Mouse (Mus musculus): ENCODE data around the gene Syn3. TPM values are rescaled to one million over a fixed set of nuclear protein-coding genes. Genes with fewer than 3 reads are reported as not detected.

Gene Syn3
- polyA plus RNA-seq, 1 experiment from 2014 or later = 3.7 TPM

DNA sequence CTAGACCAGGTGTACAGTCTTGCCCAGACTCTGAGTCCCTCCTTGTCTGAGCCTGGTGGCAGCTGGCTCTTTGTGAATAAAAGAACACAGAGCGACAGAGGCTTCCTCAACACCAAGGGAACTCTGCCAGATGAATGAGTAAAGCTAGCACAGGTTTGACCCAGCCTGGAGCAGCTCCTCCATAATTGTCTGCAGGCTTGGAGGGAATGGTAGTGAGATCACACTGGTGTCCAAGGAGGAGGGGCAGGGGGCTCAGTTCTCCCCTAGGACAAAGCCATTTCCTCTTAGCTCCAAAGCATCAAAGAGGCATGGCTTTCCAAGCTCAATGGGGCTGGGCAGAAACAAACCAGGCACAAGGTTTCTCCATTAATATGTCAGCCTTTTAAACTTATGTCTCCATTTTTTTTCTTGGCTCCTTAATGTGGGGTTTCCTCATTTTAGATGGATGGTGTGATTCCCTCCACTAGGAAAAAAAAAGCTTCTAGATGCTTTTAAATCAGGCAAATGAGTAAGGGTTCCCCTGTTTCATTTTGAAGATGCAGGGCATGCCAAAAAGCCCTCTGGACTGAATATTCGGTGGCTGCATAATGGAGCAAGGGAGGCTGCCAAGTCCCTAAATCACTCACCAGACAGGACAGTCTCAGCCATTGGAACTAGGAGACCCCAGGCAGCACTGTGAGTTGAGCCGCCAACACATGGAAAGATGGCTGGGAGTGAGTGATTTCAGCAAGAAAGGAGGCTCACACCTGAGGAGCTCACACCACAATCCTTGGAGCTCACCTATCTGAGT is 349.5 kb downstream of the Syn3 start:
- 52% methylated on average over 3 of the region's 3 CpGs for WGBS
- ATAC-seq (replicated peaks; ENCODE audit: low FRiP score, low TSS enrichment, low read depth) (no peak; the same call in 1 of the 2 replicates), DNase-seq (ENCODE audit: low spot score) (no peak)
- H3K9ac ChIP-seq (ENCODE audit: low read length) = no peak overlapping the region
- H3K36me3 ChIP-seq (ENCODE audit: control insufficient read depth, insufficient read depth, low read length) = no peaks in the 10 kb centered on the region
- H3K4me2 ChIP-seq (ENCODE audit: low read length) = no peak overlapping the region
- H3K27me3 ChIP-seq (replicated peaks; ENCODE audit: control insufficient read depth, insufficient read depth, low read length) = no peaks in the 10 kb centered on the region
- H3K4me1 ChIP-seq (replicated peaks; ENCODE audit: control insufficient read depth, insufficient read depth, low read length) = no peaks in the 10 kb centered on the region
- no peak overlapping the region for H3K27ac ChIP-seq (ENCODE audit: low read depth)
- H3K9me3 ChIP-seq (ENCODE audit: control insufficient read depth, low read length) = no peaks in the 10 kb centered on the region
- no peak overlapping the region for H3K4me3 ChIP-seq (ENCODE audit: low read depth, low read length)

DNA sequence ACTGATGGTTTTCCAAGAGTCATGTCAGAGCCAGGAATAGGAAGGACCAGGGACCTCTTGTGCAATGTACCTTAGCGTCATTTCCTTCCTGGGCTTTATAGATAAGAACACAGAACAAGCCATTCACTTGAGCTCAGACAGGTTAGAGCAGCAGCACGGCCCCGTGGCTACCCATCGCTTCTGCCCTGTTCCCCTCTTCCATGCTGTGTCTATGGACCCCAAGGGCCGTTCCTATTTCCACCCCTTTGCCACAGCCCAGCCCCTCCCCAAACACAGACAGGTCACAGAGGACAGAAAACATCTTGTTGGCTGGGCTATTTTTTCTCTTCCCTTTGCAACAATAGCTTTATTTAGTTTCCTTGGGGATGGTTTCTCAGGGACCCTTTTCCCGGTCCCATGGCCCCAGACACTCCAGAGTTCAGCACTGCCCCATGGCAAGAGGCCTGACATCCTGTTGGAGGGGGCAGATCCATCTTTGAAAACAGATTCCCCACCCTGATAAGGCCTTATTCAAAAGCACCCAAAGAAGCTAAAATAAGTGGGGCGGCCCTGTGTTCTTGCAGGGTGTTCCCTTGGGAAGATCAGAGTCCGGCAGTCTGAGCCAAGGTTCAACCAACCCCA is 359.5 kb downstream of the Syn3 start:
- no peak overlapping the region for H3K4me3 ChIP-seq (ENCODE audit: low read depth, low read length)
- H3K36me3 ChIP-seq (ENCODE audit: control insufficient read depth, insufficient read depth, low read length) = no peaks in the 10 kb centered on the region
- H3K27me3 ChIP-seq (replicated peaks; ENCODE audit: control insufficient read depth, insufficient read depth, low read length) = no peaks in the 10 kb centered on the region
- no peak overlapping the region for H3K27ac ChIP-seq (ENCODE audit: low read depth)
- no peak for DNase-seq (ENCODE audit: low spot score)
- 65% methylated on average over 8 of the region's 8 CpGs for WGBS
- H3K9ac ChIP-seq (ENCODE audit: low read length) = no peak overlapping the region
- peaks cover 4% of the 10 kb centered on the region; the same call in 1 of the 2 replicates for H3K4me1 ChIP-seq (replicated peaks; ENCODE audit: control insufficient read depth, insufficient read depth, low read length)
- ATAC-seq (replicated peaks; ENCODE audit: low FRiP score, low TSS enrichment, low read depth) = no peak
- H3K4me2 ChIP-seq (ENCODE audit: low read length) = no peak overlapping the region
- no peaks in the 10 kb centered on the region for H3K9me3 ChIP-seq (ENCODE audit: control insufficient read depth, low read length)

DNA sequence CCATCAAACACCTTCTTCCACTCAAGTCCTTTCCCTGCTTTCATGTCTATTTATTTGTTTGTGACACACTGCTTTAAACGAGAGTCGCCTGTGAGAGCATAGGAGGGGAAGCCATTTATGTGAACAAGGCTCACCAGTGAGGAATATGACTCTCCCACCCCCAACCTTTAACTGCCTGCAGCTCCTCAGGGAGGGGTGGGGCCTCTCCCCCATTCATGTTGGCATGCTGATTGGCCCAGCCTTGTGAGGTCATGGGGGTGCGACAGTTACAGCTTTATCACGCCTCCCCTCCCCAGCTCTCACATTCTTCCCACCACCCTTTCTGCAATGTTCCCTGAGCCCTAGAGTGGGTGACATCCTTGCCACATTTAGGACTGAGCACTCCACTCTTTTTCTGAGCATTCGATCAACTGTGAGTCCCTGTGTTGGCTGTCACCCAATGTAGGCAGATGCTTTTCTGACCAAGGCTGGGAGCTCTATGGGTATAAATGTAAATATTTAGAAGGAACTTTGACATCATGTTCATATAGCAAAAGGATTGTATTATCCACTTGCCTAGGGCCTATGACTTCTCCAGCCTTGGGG is 361.0 kb downstream of the Syn3 start:
- Histone ChIP-seq H3K27ac (ENCODE audit: low read depth) (no peak overlapping the region), H3K4me3 (ENCODE audit: low read depth, low read length) (no peak overlapping the region), H3K9me3 (ENCODE audit: control insufficient read depth, low read length) (no peaks in the 10 kb centered on the region), H3K9ac (ENCODE audit: low read length) (no peak overlapping the region), H3K4me2 (ENCODE audit: low read length) (no peak overlapping the region), H3K27me3 (replicated peaks; ENCODE audit: control insufficient read depth, insufficient read depth, low read length) (no peaks in the 10 kb centered on the region), H3K4me1 (replicated peaks; ENCODE audit: control insufficient read depth, insufficient read depth, low read length) (peaks cover 4% of the 10 kb centered on the region; the same call in 1 of the 2 replicates), H3K36me3 (ENCODE audit: control insufficient read depth, insufficient read depth, low read length) (no peaks in the 10 kb centered on the region)
- DNase-seq (ENCODE audit: low spot score) (no peak), ATAC-seq (replicated peaks; ENCODE audit: low FRiP score, low TSS enrichment, low read depth) (no peak)
- 34% methylated on average over 5 of the region's 5 CpGs for WGBS

DNA sequence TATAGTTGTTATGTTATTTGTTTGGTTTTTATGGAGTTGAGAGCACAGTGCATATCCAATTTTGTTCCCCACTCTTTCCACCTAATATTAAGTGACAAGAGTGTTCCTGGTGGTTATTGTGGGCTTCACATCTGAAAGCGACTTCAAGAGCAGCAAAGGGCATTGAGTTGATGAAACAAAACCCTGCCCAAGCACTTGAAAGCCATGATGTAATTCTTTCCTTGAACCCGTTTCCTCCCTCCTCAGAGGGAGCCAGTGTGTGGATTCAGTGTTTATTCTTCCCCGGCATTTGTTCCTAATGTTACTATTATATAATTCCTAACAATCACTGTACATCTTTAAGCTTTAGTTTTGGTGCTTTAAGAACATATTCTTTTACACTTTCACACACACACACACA is 361.6 kb downstream of the Syn3 start:
- WGBS = 37% methylated on average over 3 of the region's 3 CpGs
- no peak overlapping the region for H3K4me2 ChIP-seq (ENCODE audit: low read length)
- H3K9me3 ChIP-seq (ENCODE audit: control insufficient read depth, low read length) = no peaks in the 10 kb centered on the region
- no peaks in the 10 kb centered on the region for H3K36me3 ChIP-seq (ENCODE audit: control insufficient read depth, insufficient read depth, low read length)
- peaks cover 4% of the 10 kb centered on the region; the same call in 1 of the 2 replicates for H3K4me1 ChIP-seq (replicated peaks; ENCODE audit: control insufficient read depth, insufficient read depth, low read length)
- H3K27me3 ChIP-seq (replicated peaks; ENCODE audit: control insufficient read depth, insufficient read depth, low read length) = no peaks in the 10 kb centered on the region
- H3K4me3 ChIP-seq (ENCODE audit: low read depth, low read length) = no peak overlapping the region
- DNase-seq (ENCODE audit: low spot score) (no peak), ATAC-seq (replicated peaks; ENCODE audit: low FRiP score, low TSS enrichment, low read depth) (no peak)
- no peak overlapping the region for H3K9ac ChIP-seq (ENCODE audit: low read length)
- no peak overlapping the region for H3K27ac ChIP-seq (ENCODE audit: low read depth)

DNA sequence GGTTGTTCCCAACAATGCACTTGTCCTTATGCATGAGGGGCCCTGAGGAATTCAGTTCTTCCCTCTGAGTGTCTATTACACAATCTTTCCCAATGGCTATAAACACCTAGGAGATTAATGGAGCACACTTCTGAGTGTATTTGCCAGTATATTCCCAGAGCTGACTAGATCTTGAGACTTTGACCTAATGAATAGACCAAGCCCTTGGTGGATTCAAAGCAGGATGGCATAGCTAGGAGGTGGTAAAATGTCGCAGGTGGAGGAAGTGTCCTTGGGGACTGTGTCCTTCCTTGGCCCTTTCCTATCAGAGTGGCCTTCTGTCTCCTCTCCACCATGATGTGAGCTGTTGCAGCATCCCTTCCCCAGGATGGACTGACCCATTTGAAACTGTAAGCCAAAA is 362.4 kb downstream of the Syn3 start:
- ATAC-seq (replicated peaks; ENCODE audit: low FRiP score, low TSS enrichment, low read depth) = no peak

DNA sequence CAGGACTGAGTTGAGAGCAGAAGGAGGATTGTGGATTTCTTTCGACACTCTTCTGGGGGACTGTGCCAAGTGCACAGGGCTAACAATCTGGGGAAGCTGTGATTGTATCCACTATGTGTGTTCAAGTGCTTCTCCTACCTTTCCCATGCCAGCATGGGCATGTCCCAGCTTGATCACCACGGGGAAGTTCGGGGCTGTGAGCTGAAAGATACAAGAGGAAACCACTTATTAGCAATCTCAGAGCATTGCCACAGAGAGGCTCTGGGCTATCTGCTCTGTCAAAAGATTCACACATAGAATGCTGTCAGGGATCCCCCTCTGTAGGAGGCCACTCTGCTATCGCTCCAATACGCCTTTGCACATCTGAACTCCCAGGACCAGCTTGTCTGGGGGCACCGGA is 363.8 kb downstream of the Syn3 start:
- ATAC-seq (replicated peaks; ENCODE audit: low FRiP score, low TSS enrichment, low read depth) (no peak), DNase-seq (ENCODE audit: low spot score) (no peak)
- no peaks in the 10 kb centered on the region for H3K36me3 ChIP-seq (ENCODE audit: control insufficient read depth, insufficient read depth, low read length)
- no peak overlapping the region for H3K9ac ChIP-seq (ENCODE audit: low read length)
- no peak overlapping the region for H3K4me3 ChIP-seq (ENCODE audit: low read depth, low read length)
- no peak overlapping the region for H3K27ac ChIP-seq (ENCODE audit: low read depth)
- H3K27me3 ChIP-seq (replicated peaks; ENCODE audit: control insufficient read depth, insufficient read depth, low read length) = no peaks in the 10 kb centered on the region
- no peak overlapping the region for H3K4me2 ChIP-seq (ENCODE audit: low read length)
- peaks cover 4% of the 10 kb centered on the region; the same call in 1 of the 2 replicates for H3K4me1 ChIP-seq (replicated peaks; ENCODE audit: control insufficient read depth, insufficient read depth, low read length)
- H3K9me3 ChIP-seq (ENCODE audit: control insufficient read depth, low read length) = no peaks in the 10 kb centered on the region
- 80% methylated on average over 6 of the region's 6 CpGs for WGBS

More for the DNA sequence above, 362.4 kb downstream of the Syn3 start:
- Histone ChIP-seq H3K36me3 (ENCODE audit: control insufficient read depth, insufficient read depth, low read length) (no peaks in the 10 kb centered on the region), H3K4me3 (ENCODE audit: low read depth, low read length) (no peak overlapping the region), H3K27ac (ENCODE audit: low read depth) (no peak overlapping the region), H3K4me2 (ENCODE audit: low read length) (no peak overlapping the region), H3K4me1 (replicated peaks; ENCODE audit: control insufficient read depth, insufficient read depth, low read length) (peaks cover 4% of the 10 kb centered on the region; the same call in 1 of the 2 replicates), H3K9me3 (ENCODE audit: control insufficient read depth, low read length) (no peaks in the 10 kb centered on the region), H3K27me3 (replicated peaks; ENCODE audit: control insufficient read depth, insufficient read depth, low read length) (no peaks in the 10 kb centered on the region), H3K9ac (ENCODE audit: low read length) (no peak overlapping the region)
- 75% methylated on average over 1 of the region's 1 CpGs for WGBS
- no peak for DNase-seq (ENCODE audit: low spot score)

DNA sequence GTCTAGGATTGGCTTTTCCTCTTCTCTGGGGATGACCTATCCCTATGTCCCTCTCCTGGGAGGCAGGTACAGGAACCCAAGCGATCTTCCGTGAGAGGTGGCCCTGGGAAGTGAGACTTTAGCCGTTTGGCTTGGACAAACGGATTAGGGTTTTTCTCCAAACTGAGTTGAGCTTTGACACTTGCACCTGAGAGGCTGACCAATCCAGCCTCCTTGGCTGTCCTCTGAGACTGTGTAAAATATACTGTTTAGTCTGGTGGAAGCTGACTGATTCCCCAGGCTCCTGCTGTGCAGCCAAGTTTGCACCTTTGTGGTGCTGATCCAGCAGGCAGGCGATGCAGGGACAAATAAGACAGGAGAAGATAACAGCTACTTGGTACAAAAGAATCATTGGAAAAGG is 364.4 kb downstream of the Syn3 start:
- ATAC-seq (replicated peaks; ENCODE audit: low FRiP score, low TSS enrichment, low read depth) (no peak), DNase-seq (ENCODE audit: low spot score) (no peak)
- Histone ChIP-seq H3K9ac (ENCODE audit: low read length) (no peak overlapping the region), H3K4me2 (ENCODE audit: low read length) (no peak overlapping the region), H3K27ac (ENCODE audit: low read depth) (no peak overlapping the region), H3K27me3 (replicated peaks; ENCODE audit: control insufficient read depth, insufficient read depth, low read length) (no peaks in the 10 kb centered on the region), H3K4me1 (replicated peaks; ENCODE audit: control insufficient read depth, insufficient read depth, low read length) (peaks cover 4% of the 10 kb centered on the region; the same call in 1 of the 2 replicates), H3K36me3 (ENCODE audit: control insufficient read depth, insufficient read depth, low read length) (no peaks in the 10 kb centered on the region), H3K9me3 (ENCODE audit: control insufficient read depth, low read length) (no peaks in the 10 kb centered on the region), H3K4me3 (ENCODE audit: low read depth, low read length) (no peak overlapping the region)
- 62% methylated on average over 5 of the region's 5 CpGs for WGBS

DNA sequence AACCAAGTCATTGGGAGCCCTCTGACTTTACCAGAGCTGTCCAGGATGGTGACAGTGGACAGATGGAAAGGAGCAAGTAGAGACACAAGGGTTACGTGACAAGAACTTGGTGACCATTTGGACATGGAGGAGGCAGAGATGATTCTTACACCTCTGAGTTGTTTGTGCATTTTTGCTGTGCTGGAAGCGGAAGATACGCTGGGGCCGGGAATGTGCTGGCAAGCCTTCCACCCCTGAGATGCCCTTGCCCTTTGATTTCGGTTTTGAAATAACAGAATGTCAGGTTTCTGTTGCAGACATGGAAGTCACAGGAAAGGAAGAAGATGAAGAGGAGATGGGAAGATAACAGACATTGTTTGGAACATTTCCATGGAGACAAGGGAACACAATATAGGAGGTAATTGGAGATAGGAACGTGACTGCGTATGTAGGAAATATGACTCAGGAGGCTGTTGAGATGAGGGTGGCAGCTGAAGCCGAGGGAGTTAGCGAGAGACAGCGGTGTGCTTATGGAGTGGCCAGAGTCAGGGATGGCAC is 366.2 kb downstream of the Syn3 start:
- no peaks in the 10 kb centered on the region for H3K4me1 ChIP-seq (replicated peaks; ENCODE audit: control insufficient read depth, insufficient read depth, low read length)
- no peaks in the 10 kb centered on the region for H3K36me3 ChIP-seq (ENCODE audit: control insufficient read depth, insufficient read depth, low read length)
- ATAC-seq (replicated peaks; ENCODE audit: low FRiP score, low TSS enrichment, low read depth) (no peak), DNase-seq (ENCODE audit: low spot score) (no peak)
- H3K4me3 ChIP-seq (ENCODE audit: low read depth, low read length) = no peak overlapping the region
- no peak overlapping the region for H3K27ac ChIP-seq (ENCODE audit: low read depth)
- no peak overlapping the region for H3K4me2 ChIP-seq (ENCODE audit: low read length)
- no peaks in the 10 kb centered on the region for H3K9me3 ChIP-seq (ENCODE audit: control insufficient read depth, low read length)
- no peak overlapping the region for H3K9ac ChIP-seq (ENCODE audit: low read length)
- H3K27me3 ChIP-seq (replicated peaks; ENCODE audit: control insufficient read depth, insufficient read depth, low read length) = no peaks in the 10 kb centered on the region
- WGBS = 82% methylated on average over 10 of the region's 10 CpGs
